Mouse (Mus musculus) spleen, postnatal 4 days (tissue): ENCODE results near the gene Gm44790.

Source experiments
- DNase-seq, 2 experiments: peaks; one replicate each; pipeline ENCODE4 v3.0.0; 2022; ENCODE audit warnings: low spot score in 2 of 2

Gm44790 gene

GRCm38 (mm10) chr6:86404100-86404861 lies 22.2 kb upstream of the Gm44790 start, which contains the start of gene Tia1:
Gene Tia1, plus strand, starts transcription at chr6:86404219.
- DNase-seq, result peak; percentile 96 to 99

GRCm38 (mm10) chr6:86404996-86405395 lies 21.5 kb upstream of the Gm44790 start:
- DNase-seq, result no peak

DNA sequence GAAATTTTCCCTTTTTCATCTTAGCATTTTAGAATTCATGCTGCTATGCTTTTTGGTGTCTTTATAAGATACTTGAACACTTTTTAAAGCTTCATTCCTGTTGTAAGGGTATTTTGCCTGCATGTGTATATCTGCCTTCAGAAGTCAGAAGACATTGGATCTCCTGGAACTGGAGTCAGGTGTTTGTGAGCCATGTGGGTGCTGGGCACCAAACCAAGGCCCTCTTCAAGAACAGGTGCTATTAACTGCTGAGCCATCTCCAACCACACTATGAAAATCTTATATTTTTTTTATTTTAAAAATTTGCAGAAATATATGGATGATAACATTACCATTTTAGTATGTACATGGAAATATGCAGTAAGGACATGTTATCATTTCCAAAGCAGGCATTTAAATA lies 20.2 kb upstream of the Gm44790 start:
- DNase-seq, result no peak

DNA sequence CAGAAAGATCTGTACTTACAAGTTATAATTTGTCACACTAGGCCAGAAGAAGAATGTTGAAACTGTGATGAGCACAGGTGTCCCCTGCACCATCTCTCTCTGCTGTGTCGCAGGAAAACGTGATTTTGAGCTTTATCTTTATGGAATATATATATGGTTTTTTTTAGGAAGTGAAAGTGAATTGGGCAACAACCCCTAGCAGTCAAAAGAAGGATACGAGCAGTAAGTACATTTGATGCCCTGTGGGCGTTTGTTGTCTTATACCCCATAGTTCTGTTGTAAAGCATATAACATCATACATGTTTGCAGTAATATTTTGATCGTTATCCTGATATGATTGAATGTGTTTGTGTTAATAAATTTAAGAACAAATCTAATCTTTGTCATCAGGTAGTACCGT lies 7.7 kb upstream of the Gm44790 start:
- no peak for DNase-seq

DNA sequence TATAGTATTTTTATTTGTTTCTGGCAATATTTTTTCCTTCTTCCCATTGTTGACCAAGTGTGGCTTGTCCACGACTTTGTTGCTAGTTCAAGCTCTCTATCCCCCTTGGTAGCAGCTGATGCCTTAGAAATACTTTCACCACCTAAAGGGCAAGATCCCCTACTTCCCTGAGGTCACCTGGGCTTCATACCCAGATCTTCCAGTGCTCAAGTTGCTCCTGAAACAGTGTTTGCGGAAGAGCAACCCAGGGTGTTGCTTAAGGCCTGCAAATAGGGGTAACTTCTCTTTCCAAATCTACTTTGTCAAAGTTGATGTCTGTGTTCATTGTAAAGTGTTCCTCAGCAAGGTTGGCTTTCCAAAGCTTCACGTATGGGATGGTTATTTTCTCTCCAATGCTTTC lies 7.2 kb upstream of the Gm44790 start:
- DNase-seq, result no peak

- no peak for DNase-seq
These were observed 6.0 kb upstream of the Gm44790 start for GRCm38 (mm10) chr6:86420491-86420890.

GRCm38 (mm10) chr6:86431531-86431930 lies 5.1 kb downstream of the Gm44790 start:
- DNase-seq, result no peak

DNA sequence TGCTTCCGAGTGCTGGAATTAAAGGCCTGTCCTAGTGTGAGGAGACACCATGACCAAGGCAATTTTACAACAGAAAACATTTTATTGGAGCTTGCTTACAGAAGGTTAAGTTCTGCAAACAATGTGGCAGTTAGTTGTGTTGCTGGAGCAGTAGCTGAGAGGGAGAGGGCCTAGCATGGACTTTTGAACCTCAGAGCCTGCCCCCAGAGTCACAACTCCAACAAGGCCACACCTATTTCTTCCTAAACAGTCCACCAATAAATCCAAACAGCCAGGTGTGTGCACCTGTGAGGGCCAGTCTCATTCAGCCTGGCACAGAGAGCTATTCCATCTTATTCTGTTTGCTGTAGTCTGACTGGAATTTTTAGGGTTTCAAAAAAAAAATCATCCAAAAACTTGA lies 7.2 kb downstream of the Gm44790 start:
- DNase-seq, result no peak

GRCm38 (mm10) chr6:86437711-86438110 lies 11.3 kb downstream of the Gm44790 start:
- DNase-seq, result peak; percentile 62 to 79

GRCm38 (mm10) chr6:86438272-86439118 lies 12.0 kb downstream of the Gm44790 start, which contains the start of gene C87436:
Gene C87436, plus strand, starts transcription at chr6:86438374.
- DNase-seq, result peak; percentile 89 to 95

DNA sequence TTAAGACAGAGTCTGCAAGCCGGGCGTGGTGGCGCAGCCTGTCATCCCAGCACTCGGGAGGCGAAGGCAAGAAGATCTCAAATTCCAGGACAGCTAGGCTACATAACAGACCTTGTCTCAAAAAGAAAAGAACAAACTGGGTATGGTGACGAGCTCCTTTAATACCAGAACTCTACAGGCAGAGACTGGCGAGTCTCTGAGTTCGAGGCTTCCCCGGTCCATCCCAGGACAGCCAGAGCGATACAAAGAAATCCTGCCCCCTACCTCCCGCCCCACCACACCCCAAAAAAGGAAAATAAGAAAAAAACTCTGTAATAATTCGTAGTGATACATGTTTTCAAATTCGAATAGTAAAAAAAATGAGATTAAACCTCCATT lies 12.7 kb downstream of the Gm44790 start:
- no peak for DNase-seq

DNA sequence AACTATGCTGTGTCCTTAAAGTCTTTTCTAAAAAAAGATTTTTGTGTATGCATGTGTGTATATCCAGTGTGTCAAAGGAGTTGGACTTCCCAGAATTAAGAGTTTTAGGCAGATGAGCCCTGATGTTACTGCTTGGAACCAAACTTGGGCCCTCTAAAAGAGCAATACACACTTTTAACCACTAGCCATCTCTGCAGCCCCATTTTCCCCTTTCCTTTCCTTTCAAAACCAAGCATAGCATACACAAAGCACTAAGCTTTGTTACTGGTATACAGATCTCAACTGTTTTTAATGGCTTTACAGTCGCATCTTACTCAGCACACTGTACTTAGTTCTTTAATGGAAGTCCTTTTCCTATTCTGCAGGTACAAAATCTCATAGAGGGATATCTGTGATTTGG lies 13.1 kb downstream of the Gm44790 start:
- no peak for DNase-seq

DNA sequence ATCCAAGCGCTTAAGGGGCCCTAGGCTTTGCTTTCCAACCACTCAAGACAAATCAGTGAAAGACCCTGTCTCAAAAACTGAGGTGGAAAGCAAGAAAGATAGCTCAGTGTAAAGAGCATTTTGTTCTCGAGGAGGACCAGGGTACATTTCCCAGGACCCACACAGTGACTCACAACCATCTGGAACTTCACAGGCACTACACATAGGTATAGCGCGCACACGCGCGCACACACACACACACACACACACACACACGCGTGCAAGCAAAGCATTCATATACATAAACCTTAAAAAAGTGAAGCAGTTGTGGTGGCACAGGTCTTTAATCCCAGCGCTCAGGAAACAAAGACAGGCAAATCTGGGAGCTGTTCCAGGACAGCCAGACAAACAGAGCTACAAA lies 15.1 kb downstream of the Gm44790 start:
- DNase-seq, result no peak

DNA sequence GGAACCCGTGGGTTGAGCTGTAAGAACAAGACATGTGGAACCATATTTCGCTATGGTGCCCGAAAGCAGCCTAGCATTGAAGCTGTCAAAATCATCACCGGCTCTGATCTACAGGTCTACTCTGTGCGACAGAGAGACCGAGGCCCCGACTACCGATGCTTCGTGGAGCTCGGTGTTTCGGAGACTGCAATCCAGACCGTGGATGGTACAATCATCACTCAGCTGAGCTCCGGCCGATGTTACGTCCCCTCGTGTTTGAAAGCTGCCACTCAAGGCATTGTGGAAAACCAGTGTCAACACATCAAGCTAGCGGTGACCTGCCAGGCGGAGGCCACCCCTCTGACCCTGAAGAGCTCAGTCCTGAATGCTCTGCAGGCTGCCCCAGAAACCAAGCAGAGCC lies 19.1 kb downstream of the Gm44790 start:
- DNase-seq, result no peak

GRCm38 (mm10) chr6:86446927-86447568 lies 20.6 kb downstream of the Gm44790 start:
- no peak for DNase-seq

GRCm38 (mm10) chr6:86456727-86457126 lies 30.3 kb downstream of the Gm44790 start:
- DNase-seq, result no peak

- no peak for DNase-seq
These were observed 36.6 kb downstream of the Gm44790 start for GRCm38 (mm10) chr6:86463079-86463478.

GRCm38 (mm10) chr6:86471317-86471716 lies 44.9 kb downstream of the Gm44790 start:
- DNase-seq, result no peak

GRCm38 (mm10) chr6:86471760-86472099 lies 45.3 kb downstream of the Gm44790 start:
- no peak for DNase-seq

- peak; percentile 99 to 100 for DNase-seq
These were observed 45.9 kb downstream of the Gm44790 start for GRCm38 (mm10) chr6:86472100-86472955.

DNA sequence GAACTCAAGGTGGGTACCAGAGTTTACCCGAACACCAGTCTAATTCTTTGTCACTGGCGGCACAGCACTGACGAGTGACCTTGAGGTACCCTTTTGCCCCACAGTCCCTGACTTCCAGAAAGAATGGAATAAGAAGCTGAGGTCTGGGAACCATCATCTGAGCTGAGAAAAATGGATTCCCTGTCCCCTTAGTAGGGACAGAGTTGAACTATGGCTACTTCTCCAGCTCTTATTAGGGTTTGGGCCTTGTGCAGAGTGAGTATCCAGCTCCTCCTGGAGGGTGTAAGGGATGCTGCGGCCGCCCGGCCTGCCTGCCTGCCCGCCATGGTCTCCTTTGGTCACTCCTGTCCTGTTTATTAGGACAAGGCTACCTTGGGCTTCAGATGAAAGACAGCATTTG lies 46.6 kb downstream of the Gm44790 start:
- DNase-seq, result no peak

- no peak for DNase-seq
These were observed 47.6 kb downstream of the Gm44790 start for GRCm38 (mm10) chr6:86474072-86474471.
